Mouse (Mus musculus) ES-Bruce4 (cell line): ENCODE measurements around the gene Nfkbie.

ENCODE experiments used
- EP300 ChIP-seq: IDR thresholded peaks from 2 replicates; pipeline ENCODE4 v1.6.1; 2011; ENCODE audit warnings: low read depth, low read length; ENCODE audit not compliant: insufficient read depth
- POLR2A ChIP-seq: IDR thresholded peaks from one replicate; pipeline ENCODE4 v1.8.1; 2011; ENCODE audit warnings: low read length; ENCODE audit not compliant: insufficient read depth

DNA sequence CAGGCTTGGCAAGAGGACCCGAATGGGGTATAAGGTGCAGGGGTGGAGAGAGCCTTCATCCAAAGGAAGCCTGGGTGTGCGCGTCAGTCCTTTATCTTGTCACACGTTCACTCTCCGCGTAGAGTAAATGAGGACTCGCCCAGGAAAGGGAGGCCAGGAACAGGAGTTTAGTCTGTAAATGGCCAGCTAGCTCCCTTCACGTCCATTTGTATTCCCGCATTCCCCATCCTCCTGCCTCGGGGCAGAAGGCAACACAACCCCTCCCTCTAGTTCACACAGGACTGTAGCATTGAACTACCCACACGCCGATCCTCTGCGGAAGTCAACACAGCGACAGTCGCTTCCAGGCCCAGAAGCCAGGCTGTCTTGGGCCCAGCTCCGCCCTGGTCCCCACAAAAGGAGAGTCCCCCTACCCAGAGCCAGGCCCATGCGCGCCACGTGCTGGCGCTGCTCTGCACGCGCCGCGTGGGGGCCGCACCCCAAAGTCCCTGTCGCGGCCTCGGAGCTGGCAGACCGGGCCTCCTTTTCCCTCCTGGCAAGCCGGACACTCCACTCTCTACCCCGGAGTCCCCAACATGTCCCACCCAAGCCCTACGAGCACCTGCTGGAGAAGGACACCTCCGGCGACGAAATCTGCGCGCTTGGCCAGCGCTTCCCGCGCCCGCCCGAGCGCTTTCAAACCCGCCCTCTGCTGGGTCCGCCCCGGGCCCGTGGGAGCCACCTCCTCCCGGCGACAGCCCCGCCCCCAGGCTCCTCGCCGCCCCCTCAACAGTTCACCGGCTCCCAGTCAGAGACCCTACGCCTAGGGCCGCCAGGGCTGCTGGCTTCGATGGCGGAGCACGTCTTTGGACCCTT lies 39.6 kb downstream of the Nfkbie start:
- TF ChIP-seq POLR2A = peak; percentile 70
- TF ChIP-seq EP300 = peak; percentile 32; the same call in 1 of the 2 replicates
